Mouse (Mus musculus): ENCODE results near the gene Ifit1bl1. TPM values are rescaled to one million over a fixed set of nuclear protein-coding genes. Genes with fewer than 3 reads are reported as not detected.
A peak's percentile ranks its signal among the peaks of the same experiment; 100 is the strongest.
"Not testable (repeated sequence)": the region's sequence is repeated elsewhere in the genome, so short reads cannot be mapped to it uniquely, and the experiment has no call there.

Gene Ifit1bl1
- polyA plus RNA-seq (2015; fragmentation: Nextera tagmentation; extraction: Ambion mirVana): 1.5 and 2.4 TPM in 2 replicates

GRCm38 (mm10) chr19:34601888-34602287 is at the start of gene Ifit1bl1:
TSS of gene Ifit1bl1 (minus strand) at chr19:34601956.
- not testable (repeated sequence) for DNase-seq (ENCODE audit: low spot score)

GRCm38 (mm10) chr19:34650997-34651396 is 49.2 kb upstream of the Ifit1bl1 start:
- DNase-seq (ENCODE audit: low spot score): no peak

GRCm38 (mm10) chr19:34650276-34650675 is 48.5 kb upstream of the Ifit1bl1 start:
- no peak for DNase-seq (ENCODE audit: low spot score)

- not testable (repeated sequence) for DNase-seq (ENCODE audit: low spot score)
Observed at GRCm38 (mm10) chr19:34647630-34648029, 45.9 kb upstream of the Ifit1bl1 start.

- DNase-seq (ENCODE audit: low spot score): no peak
Observed at GRCm38 (mm10) chr19:34642616-34643015, 40.9 kb upstream of the Ifit1bl1 start.

- peak; percentile 39 for DNase-seq (ENCODE audit: low spot score)
Observed at GRCm38 (mm10) chr19:34640623-34641022, 38.9 kb upstream of the Ifit1bl1 start, which contains the start of the genes Ifit1bl2 and Ifit1. TSS of gene Ifit1bl2 (minus strand) at chr19:34640743. TSS of gene Ifit1 (plus strand) at chr19:34640871.

- DNase-seq (ENCODE audit: low spot score): peak; percentile 45
Observed at GRCm38 (mm10) chr19:34636933-34637557, 35.3 kb upstream of the Ifit1bl1 start.

GRCm38 (mm10) chr19:34633484-34633883 is 31.7 kb upstream of the Ifit1bl1 start:
- DNase-seq (ENCODE audit: low spot score): no peak

GRCm38 (mm10) chr19:34631487-34631886 is 29.7 kb upstream of the Ifit1bl1 start:
- DNase-seq (ENCODE audit: low spot score): no peak

- DNase-seq (ENCODE audit: low spot score): no peak
Observed at GRCm38 (mm10) chr19:34627496-34627895, 25.7 kb upstream of the Ifit1bl1 start.

- no peak for DNase-seq (ENCODE audit: low spot score)
Observed at GRCm38 (mm10) chr19:34624663-34625062, 22.9 kb upstream of the Ifit1bl1 start.

GRCm38 (mm10) chr19:34623781-34624180 is 22.0 kb upstream of the Ifit1bl1 start:
- no peak for DNase-seq (ENCODE audit: low spot score)

- DNase-seq (ENCODE audit: low spot score): no peak
Observed at GRCm38 (mm10) chr19:34620871-34621270, 19.1 kb upstream of the Ifit1bl1 start.

- DNase-seq (ENCODE audit: low spot score): not testable (repeated sequence)
Observed at GRCm38 (mm10) chr19:34612243-34613001, 10.7 kb upstream of the Ifit1bl1 start.

GRCm38 (mm10) chr19:34610118-34610517 is 8.4 kb upstream of the Ifit1bl1 start:
- DNase-seq (ENCODE audit: low spot score): not testable (repeated sequence)

GRCm38 (mm10) chr19:34607237-34608051 is 5.7 kb upstream of the Ifit1bl1 start, which contains the start of gene Ifit3b:
TSS of gene Ifit3b (plus strand) at chr19:34607970.
- not testable (repeated sequence) for DNase-seq (ENCODE audit: low spot score)

- no peak for DNase-seq (ENCODE audit: low spot score)
Observed at GRCm38 (mm10) chr19:34605472-34605871, 3.7 kb upstream of the Ifit1bl1 start.

- not testable (repeated sequence) for DNase-seq (ENCODE audit: low spot score)
Observed at GRCm38 (mm10) chr19:34599250-34599649, 2.5 kb downstream of the Ifit1bl1 start.

- no peak for DNase-seq (ENCODE audit: low spot score)
Observed at GRCm38 (mm10) chr19:34598341-34598740, 3.4 kb downstream of the Ifit1bl1 start.

GRCm38 (mm10) chr19:34596811-34597210 is 4.9 kb downstream of the Ifit1bl1 start:
- no peak for DNase-seq (ENCODE audit: low spot score)

GRCm38 (mm10) chr19:34594523-34594922 is 7.2 kb downstream of the Ifit1bl1 start:
- DNase-seq (ENCODE audit: low spot score): not testable (repeated sequence)
